Mouse (Mus musculus) small intestine, adult 2 months (tissue): ENCODE measurements at regions not wholly inside any gene's neighbourhood (a gene's known extent, or its start where the extent isn't known, plus 50 kb on each side); places are given as distances from the start of the nearest gene placed in this dataset.

Experiments used
- H3K27ac ChIP-seq: fragments of 200-500 bp; 2 replicates; pipeline ENCODE4 v1.5.1; 2012; ENCODE audit warnings: low read depth, low read length, control low read depth, inconsistent platforms; ENCODE audit not compliant: insufficient read depth
- H3K27me3 ChIP-seq: fragments of 200-500 bp; 2 replicates; pipeline ENCODE4 v1.6.1; 2012; ENCODE audit warnings: mild to moderate bottlenecking, moderate library complexity, low read length, inconsistent platforms; ENCODE audit not compliant: control insufficient read depth, insufficient read depth
- H3K36me3 ChIP-seq: fragments of 200-500 bp; 2 replicates; pipeline ENCODE4 v1.6.1; 2012; ENCODE audit warnings: mild to moderate bottlenecking, low read length, control low read depth, inconsistent platforms; ENCODE audit not compliant: control insufficient read depth, insufficient read depth
- H3K4me1 ChIP-seq: fragments of 200-500 bp; 2 replicates; pipeline ENCODE4 v1.6.1; 2012; ENCODE audit warnings: low read length, inconsistent platforms, mixed read lengths; ENCODE audit not compliant: control insufficient read depth, insufficient read depth, insufficient read length
- H3K4me3 ChIP-seq: fragments of 200-500 bp; 2 replicates; pipeline ENCODE4 v1.5.1; 2012; ENCODE audit warnings: low read depth, mild to moderate bottlenecking, control low read depth, inconsistent platforms, low read length, moderate library complexity
- CTCF ChIP-seq: fragments of 200-500 bp; IDR thresholded peaks from 2 replicates; pipeline ENCODE4 v1.5.1; 2012; ENCODE audit warnings: low read depth, mild to moderate bottlenecking, control low read depth, inconsistent platforms, low read length, moderate library complexity, mixed read lengths; ENCODE audit not compliant: insufficient replicate concordance, insufficient read length; ENCODE audit errors: extremely low read depth
- POLR2A ChIP-seq: fragments of 200-500 bp; IDR thresholded peaks from 2 replicates; pipeline ENCODE4 v1.6.1; 2012; ENCODE audit warnings: low read depth, mild to moderate bottlenecking, control low read depth, inconsistent platforms, low read length, moderate library complexity
- WGBS: fragments of 180-500 bp; shearing (Covaris S2); methylation state at CpG from one replicate; pipeline ENCODE4 v1.1.7; 2018; 5-methylcytosine and 5-hydroxymethylcytosine counted together

GRCm38 (mm10) chr8:80117328-80117727 is 59.5 kb upstream of the Hhip start:
- Histone ChIP-seq H3K27me3 (no peaks in the 10 kb centered on the region), H3K27ac (no peak overlapping the region), H3K4me3 (no peak overlapping the region), H3K36me3 (no peaks in the 10 kb centered on the region), H3K4me1 (no peaks in the 10 kb centered on the region)
- 49% methylated on average over 4 of the region's 4 CpGs for WGBS
- TF ChIP-seq POLR2A (no peak), CTCF (no peak)
